In the genomic region with DNA sequence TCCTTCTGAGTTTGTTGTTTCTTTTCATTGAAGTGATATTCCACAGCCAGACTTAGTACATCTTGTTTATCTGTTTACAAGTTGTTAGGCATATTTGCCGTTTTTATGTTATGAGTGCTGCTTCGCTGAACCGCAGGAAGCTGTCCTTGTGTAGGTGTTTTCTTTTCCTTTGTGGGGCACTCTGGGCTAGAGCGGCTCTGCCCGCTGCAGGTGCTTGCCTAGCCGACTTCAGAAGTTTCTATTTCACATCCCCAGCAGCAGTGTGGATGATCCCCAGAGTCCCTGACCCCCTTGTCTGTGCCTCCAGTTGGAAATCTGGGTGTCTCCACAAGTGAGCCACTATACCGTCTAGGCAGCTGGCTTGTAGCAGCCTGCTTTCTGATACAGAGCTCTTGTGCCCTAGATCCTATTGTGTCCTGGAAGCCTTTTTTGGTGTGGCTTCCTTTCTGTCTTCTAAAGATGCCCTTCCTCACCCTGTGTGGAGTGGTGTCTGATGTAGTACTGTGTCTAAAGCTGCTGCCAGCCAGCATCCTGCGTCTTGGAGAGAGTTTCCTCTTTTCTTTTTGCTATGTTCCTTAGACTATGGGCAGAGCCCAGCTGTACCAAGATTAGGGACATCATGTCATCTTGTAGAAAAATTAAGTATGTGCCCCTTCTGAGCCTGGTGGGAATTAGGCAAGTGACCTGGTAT, we compare ENCODE assay signal across 8 mouse cellular contexts.
A peak's percentile ranks its signal among the peaks of the same experiment; 100 is the strongest.
DNase-seq lines count a peak whose midpoint lies in the region; ATAC-seq lines count a peak whose summit lies in the region.

No protein-coding gene starts in this region.

- H3K9ac ChIP-seq in lung, embryonic 16.5 days (ENCODE audit: low read length), result peak overlapping the region; percentile 21
- 0 out of 2 replicates have a peak overlapping the region, but pooled peaks have one; percentile 30 for H3K9ac ChIP-seq in intestine, embryonic 16.5 days (ENCODE audit: low read depth, low read length)

- peaks cover 78% of the 10 kb centered on the region for H3K4me1 ChIP-seq in lung, embryonic 16.5 days (replicated peaks; ENCODE audit: control insufficient read depth, insufficient read depth, low read length)
- H3K4me1 ChIP-seq in intestine, embryonic 16.5 days (ENCODE audit: control insufficient read depth, insufficient read depth, low read length), result peaks cover 41% of the 10 kb centered on the region

- ATAC-seq in lung, embryonic 16.5 days (ENCODE audit: low read depth), result no peak
- no peak for ATAC-seq in intestine, embryonic 16.5 days

- peak overlapping the region; percentile 12; the same call in 1 of the 2 replicates for H3K4me2 ChIP-seq in lung, embryonic 16.5 days (ENCODE audit: low read depth, low read length)
- no peak overlapping the region for H3K4me2 ChIP-seq in intestine, embryonic 16.5 days (ENCODE audit: low read depth, low read length)

- no peaks in the 10 kb centered on the region for H3K36me3 ChIP-seq in lung, embryonic 16.5 days (ENCODE audit: control insufficient read depth, insufficient read depth, low read length)
- 0 out of 2 replicates have a peak, but pooled peaks cover 5% of the 10 kb centered on the region for H3K36me3 ChIP-seq in intestine, embryonic 16.5 days (ENCODE audit: control insufficient read depth, insufficient read depth, low read length)

- no peak overlapping the region for H3K4me3 ChIP-seq in lung, embryonic 16.5 days (ENCODE audit: low read length)
- no peak overlapping the region for H3K4me3 ChIP-seq in intestine, embryonic 16.5 days (ENCODE audit: low read length)

- peak; percentile 91 for DNase-seq in heart, adult 11 months
- DNase-seq in heart, adult 9 months (ENCODE audit: low spot score in 2 of 2), result no peak
- DNase-seq in lung, postnatal 14 days, result no peak
- DNase-seq in thymus, postnatal 36 days, result peak; percentile 46 to 47
- no peak for DNase-seq in testis, postnatal 10 days (ENCODE audit: low spot score)
- no peak for DNase-seq in right cerebral cortex, postnatal 4 days

- WGBS in lung, embryonic 16.5 days, result 63% methylated on average over 8 of the region's 8 CpGs
- 65% methylated on average over 8 of the region's 8 CpGs for WGBS in intestine, embryonic 16.5 days

- no peaks in the 10 kb centered on the region for H3K27me3 ChIP-seq in lung, embryonic 16.5 days (ENCODE audit: control insufficient read depth, insufficient read depth, low read depth, low read length)
- no peaks in the 10 kb centered on the region for H3K27me3 ChIP-seq in intestine, embryonic 16.5 days (replicated peaks; ENCODE audit: control insufficient read depth, insufficient read depth, low read length)

- no peaks in the 10 kb centered on the region for H3K9me3 ChIP-seq in lung, embryonic 16.5 days (ENCODE audit: control insufficient read depth, low read length)
- H3K9me3 ChIP-seq in intestine, embryonic 16.5 days (ENCODE audit: control insufficient read depth, low read length), result no peaks in the 10 kb centered on the region

- peak overlapping the region; percentile 90 for H3K27ac ChIP-seq in lung, embryonic 16.5 days (ENCODE audit: low read length)
- no peak overlapping the region; the same call in 1 of the 2 replicates for H3K27ac ChIP-seq in intestine, embryonic 16.5 days (ENCODE audit: low read length)

Comparison
In these comparisons a context has a peak if more than half of its experiments do, and no peak if none do; other contexts are left out.
1. DNase-seq: peak in heart, adult 11 months (single experiment) and thymus, postnatal 36 days (2 of 2); none in heart, adult 9 months (0 of 2), lung, postnatal 14 days (single experiment), testis, postnatal 10 days (single experiment) and right cerebral cortex, postnatal 4 days (single experiment).